Mouse (Mus musculus) embryonic fibroblast, embryonic 13.5 days (primary cell): ENCODE results near the gene Kcnk10.

Experiments
- CTCF ChIP-seq: IDR thresholded peaks from 2 replicates; pipeline ENCODE4 v1.5.1; 2011; ENCODE audit warnings: mild to moderate bottlenecking, control low read depth, low read length, moderate library complexity, borderline replicate concordance; ENCODE audit not compliant: insufficient read depth
- POLR2A ChIP-seq: IDR thresholded peaks from 2 replicates; pipeline ENCODE4 v1.6.1; 2011; ENCODE audit warnings: low read depth, mild to moderate bottlenecking, control low read depth, low read length, moderate library complexity

- TF ChIP-seq CTCF (no peak), POLR2A (no peak)
Observed at GRCm38 (mm10) chr12:98501045-98501444, 77.1 kb downstream of the Kcnk10 start.
